11 mouse cellular contexts compared by ENCODE assay signal in the genomic region with DNA sequence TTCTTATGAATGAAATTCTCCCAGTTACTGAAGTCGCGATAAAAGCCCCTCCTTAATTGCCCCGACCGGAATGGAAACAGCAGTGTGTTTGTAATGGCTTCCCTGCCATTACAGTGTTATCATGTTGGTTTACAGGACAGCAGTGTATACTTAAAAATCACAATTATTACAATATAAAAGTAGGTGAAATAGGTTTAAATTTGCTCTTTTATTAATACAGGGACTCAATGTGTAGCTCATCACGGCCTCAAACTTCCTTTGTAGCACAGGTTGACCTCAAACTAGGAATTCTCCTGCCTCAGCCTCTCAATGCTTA. TPM values are rescaled to one million over a fixed set of nuclear protein-coding genes. Genes with fewer than 3 reads are reported as not detected.
DNase-seq lines count a peak whose midpoint lies in the region; ATAC-seq and TF ChIP-seq lines count a peak whose summit lies in the region.
"Had no signal": no experiment of that assay in that cellular context is flagged by ENCODE, and none has a peak within 500 bp of the region (broad histone marks: within the 10 kb centered on the region; RNA-seq: fewer than 3 reads in every experiment).

No protein-coding gene starts in this region.

- no peak for TF ChIP-seq CTCF in liver, postnatal 0 days (IDR thresholded peaks at IDR 0.05; ENCODE audit: low read depth)

- H3K9me3 ChIP-seq in forebrain, embryonic 14.5 days (replicated peaks; ENCODE audit: control insufficient read depth, low read length): no peaks in the 10 kb centered on the region
- no peaks in the 10 kb centered on the region; the same call in 1 of the 2 replicates for H3K9me3 ChIP-seq in forebrain, embryonic 10.5 days
- no peaks in the 10 kb centered on the region for H3K9me3 ChIP-seq in kidney, embryonic 16.5 days (ENCODE audit: low read length)
- H3K9me3 ChIP-seq in hindbrain, embryonic 14.5 days (ENCODE audit: control insufficient read depth, low read length): no peaks in the 10 kb centered on the region
- no peaks in the 10 kb centered on the region for H3K9me3 ChIP-seq in liver, postnatal 0 days (ENCODE audit: low read length)
- H3K9me3 ChIP-seq in midbrain, embryonic 14.5 days (ENCODE audit: control insufficient read depth, low read length): no peaks in the 10 kb centered on the region
- H3K9me3 ChIP-seq: midbrain, embryonic 13.5 days had no signal

- no peak overlapping the region; the same call in 1 of the 2 replicates for H3K4me2 ChIP-seq in forebrain, embryonic 14.5 days (ENCODE audit: low read length)
- peak overlapping the region; percentile 46 for H3K4me2 ChIP-seq in kidney, embryonic 16.5 days (replicated peaks; ENCODE audit: low read depth, low read length)
- peak overlapping the region; percentile 42; the same call in 1 of the 2 replicates for H3K4me2 ChIP-seq in hindbrain, embryonic 14.5 days (replicated peaks)
- peak overlapping the region; percentile 56 for H3K4me2 ChIP-seq in liver, postnatal 0 days (ENCODE audit: low read depth, low read length)
- no peak overlapping the region for H3K4me2 ChIP-seq in midbrain, embryonic 14.5 days (ENCODE audit: low read length)

- H3K36me3 ChIP-seq in forebrain, embryonic 14.5 days (ENCODE audit: control insufficient read depth, insufficient read depth, low read length): no peaks in the 10 kb centered on the region
- peaks cover 2% of the 10 kb centered on the region; the same call in 1 of the 2 replicates for H3K36me3 ChIP-seq in forebrain, embryonic 10.5 days (replicated peaks)
- no peaks in the 10 kb centered on the region for H3K36me3 ChIP-seq in kidney, embryonic 16.5 days (ENCODE audit: insufficient read depth, low read length)
- H3K36me3 ChIP-seq in hindbrain, embryonic 14.5 days (replicated peaks; ENCODE audit: control insufficient read depth, insufficient read depth): 0 out of 2 replicates have a peak, but pooled peaks cover under 1% of the 10 kb centered on the region
- no peaks in the 10 kb centered on the region for H3K36me3 ChIP-seq in liver, postnatal 0 days (replicated peaks; ENCODE audit: insufficient read depth, low read length)
- H3K36me3 ChIP-seq in midbrain, embryonic 14.5 days (ENCODE audit: control insufficient read depth, insufficient read depth, low read length): no peaks in the 10 kb centered on the region

- H3K4me1 ChIP-seq in forebrain, embryonic 14.5 days (ENCODE audit: control insufficient read depth, insufficient read depth, low read length): no peaks in the 10 kb centered on the region
- H3K4me1 ChIP-seq in forebrain, embryonic 10.5 days: peaks cover 19% of the 10 kb centered on the region
- H3K4me1 ChIP-seq in kidney, embryonic 16.5 days (ENCODE audit: insufficient read depth, low read length): peaks cover 12% of the 10 kb centered on the region
- H3K4me1 ChIP-seq in hindbrain, embryonic 14.5 days (replicated peaks; ENCODE audit: control insufficient read depth, insufficient read depth, low read length): no peaks in the 10 kb centered on the region
- 0 out of 2 replicates have a peak, but pooled peaks cover 8% of the 10 kb centered on the region for H3K4me1 ChIP-seq in liver, postnatal 0 days (ENCODE audit: insufficient read depth)
- H3K4me1 ChIP-seq in midbrain, embryonic 14.5 days (ENCODE audit: control insufficient read depth, insufficient read depth, low read length): 0 out of 2 replicates have a peak, but pooled peaks cover 3% of the 10 kb centered on the region

- no peak overlapping the region for H3K27ac ChIP-seq in forebrain, embryonic 14.5 days (ENCODE audit: low read depth, low read length)
- H3K27ac ChIP-seq in forebrain, embryonic 10.5 days: no peak overlapping the region
- H3K27ac ChIP-seq in kidney, embryonic 16.5 days (ENCODE audit: low read length): no peak overlapping the region
- no peak overlapping the region for H3K27ac ChIP-seq in hindbrain, embryonic 14.5 days
- no peak overlapping the region for H3K27ac ChIP-seq in liver, postnatal 0 days (ENCODE audit: low read depth)
- H3K27ac ChIP-seq in midbrain, embryonic 14.5 days (replicated peaks; ENCODE audit: low read depth, low read length): no peak overlapping the region

- H3K27me3 ChIP-seq in forebrain, embryonic 14.5 days (replicated peaks; ENCODE audit: control insufficient read depth, insufficient read depth, low read length): no peaks in the 10 kb centered on the region
- H3K27me3 ChIP-seq in forebrain, embryonic 10.5 days (ENCODE audit: poor library complexity, severe bottlenecking): peaks cover 28% of the 10 kb centered on the region
- H3K27me3 ChIP-seq in kidney, embryonic 16.5 days (ENCODE audit: insufficient read depth, low read length): no peaks in the 10 kb centered on the region
- H3K27me3 ChIP-seq in hindbrain, embryonic 14.5 days (ENCODE audit: control insufficient read depth, insufficient read depth, low read length): no peaks in the 10 kb centered on the region
- no peaks in the 10 kb centered on the region for H3K27me3 ChIP-seq in liver, postnatal 0 days (ENCODE audit: insufficient read depth, low read length)
- no peaks in the 10 kb centered on the region for H3K27me3 ChIP-seq in midbrain, embryonic 14.5 days (ENCODE audit: control insufficient read depth, insufficient read depth, low read length)

- no peak overlapping the region for H3K4me3 ChIP-seq in forebrain, embryonic 14.5 days (ENCODE audit: low read depth, low read length)
- H3K4me3 ChIP-seq in forebrain, embryonic 10.5 days: no peak overlapping the region
- H3K4me3 ChIP-seq in kidney, embryonic 16.5 days (ENCODE audit: low read length): no peak overlapping the region
- H3K4me3 ChIP-seq in hindbrain, embryonic 14.5 days (replicated peaks; ENCODE audit: low read length): no peak overlapping the region
- H3K4me3 ChIP-seq in liver, postnatal 0 days (ENCODE audit: low read depth, low read length): 0 out of 2 replicates have a peak overlapping the region, but pooled peaks have one; percentile 16
- H3K4me3 ChIP-seq in midbrain, embryonic 14.5 days (replicated peaks; ENCODE audit: low read depth, low read length): no peak overlapping the region

- no peak for DNase-seq in forebrain, embryonic 14.5 days (ENCODE audit: low spot score)
- DNase-seq in forebrain, embryonic 10.5 days (ENCODE audit: extremely low spot score, low spot score): no peak
- DNase-seq in kidney, postnatal 4 days: no peak
- DNase-seq in hindbrain, embryonic 14.5 days (ENCODE audit: low spot score): peak; percentile 24
- DNase-seq in liver, postnatal 0 days: no peak
- DNase-seq in adrenal gland, adult 2 months: no peak
- no peak for DNase-seq in midbrain, embryonic 14.5 days
- DNase-seq: cerebellum, adult 8-10 months; left cerebral cortex, postnatal 4 days had no signal

- TF ChIP-seq EP300 in liver, postnatal 0 days (IDR thresholded peaks at IDR 0.05; ENCODE audit: low read depth): no peak

- WGBS in forebrain, embryonic 14.5 days: 44% methylated on average over 5 of the region's 5 CpGs
- 58% methylated on average over 5 of the region's 5 CpGs for WGBS in forebrain, embryonic 10.5 days
- 42% methylated on average over 5 of the region's 5 CpGs for WGBS in kidney, embryonic 16.5 days
- WGBS in hindbrain, embryonic 14.5 days: 51% methylated on average over 5 of the region's 5 CpGs
- 29% methylated on average over 5 of the region's 5 CpGs for WGBS in liver, postnatal 0 days (ENCODE audit: insufficient replicate concordance)
- 57% methylated on average over 5 of the region's 5 CpGs for WGBS in midbrain, embryonic 14.5 days

- ATAC-seq in forebrain, embryonic 14.5 days: no peak
- no peak for ATAC-seq in kidney, embryonic 16.5 days (ENCODE audit: low FRiP score, low TSS enrichment)
- ATAC-seq in hindbrain, embryonic 14.5 days (ENCODE audit: low FRiP score): no peak
- ATAC-seq in liver, postnatal 0 days: no peak
- no peak for ATAC-seq in midbrain, embryonic 14.5 days (ENCODE audit: low FRiP score, low TSS enrichment)

- 0 out of 2 replicates have a peak overlapping the region, but pooled peaks have one; percentile 22 for H3K9ac ChIP-seq in forebrain, embryonic 14.5 days (ENCODE audit: low read length)
- H3K9ac ChIP-seq in kidney, embryonic 16.5 days (replicated peaks; ENCODE audit: low read length): no peak overlapping the region
- no peak overlapping the region for H3K9ac ChIP-seq in hindbrain, embryonic 14.5 days
- H3K9ac ChIP-seq in liver, postnatal 0 days (replicated peaks): no peak overlapping the region
- H3K9ac ChIP-seq in midbrain, embryonic 14.5 days (replicated peaks; ENCODE audit: low read length): no peak overlapping the region

RNA-seq across cellular contexts. Expression of gene 2410004B18Rik, which starts 13.0 kb away (rescaled TPM):
- polyA plus RNA-seq in forebrain, embryonic 14.5 days (2014; fragmentation: Nextera tagmentation; extraction: Ambion mirVana): 76.4 and 83.3 TPM in 2 replicates
- 49.0 and 51.5 TPM in 2 replicates for polyA plus RNA-seq in forebrain, embryonic 10.5 days (2016; fragmentation: Nextera tagmentation; extraction: Ambion mirVana)
- polyA plus RNA-seq in kidney, embryonic 16.5 days (2015; fragmentation: Nextera tagmentation; extraction: Ambion mirVana): 46.0 and 51.9 TPM in 2 replicates
- 79.7 and 86.5 TPM in 2 replicates for polyA plus RNA-seq in hindbrain, embryonic 14.5 days (2014; fragmentation: Nextera tagmentation; extraction: Ambion mirVana)
- 10.1 and 11.8 TPM in 2 replicates for polyA plus RNA-seq in liver, postnatal 0 days (2015; fragmentation: Nextera tagmentation; extraction: Ambion mirVana)
- total RNA-seq in adrenal gland, adult 2 months (2021): 10 to 100 TPM; 22.0 to 23.1 TPM
- polyA plus RNA-seq in adrenal gland, adult 2 months (2012; rRNA removed): 8.7 and 9.2 TPM in 2 replicates
- polyA plus RNA-seq in midbrain, embryonic 14.5 days (2014; fragmentation: Nextera tagmentation; extraction: Ambion mirVana): 76.6 and 85.3 TPM in 2 replicates

RNA-seq across cellular contexts. Expression of gene Bcl10, which starts 28.2 kb away (rescaled TPM):
- 41.7 and 50.4 TPM in 2 replicates for polyA plus RNA-seq in forebrain, embryonic 14.5 days (2014; fragmentation: Nextera tagmentation; extraction: Ambion mirVana)
- 46.5 and 46.8 TPM in 2 replicates for polyA plus RNA-seq in forebrain, embryonic 10.5 days (2016; fragmentation: Nextera tagmentation; extraction: Ambion mirVana)
- polyA plus RNA-seq in kidney, embryonic 16.5 days (2015; fragmentation: Nextera tagmentation; extraction: Ambion mirVana): 53.5 and 56.2 TPM in 2 replicates
- polyA plus RNA-seq in hindbrain, embryonic 14.5 days (2014; fragmentation: Nextera tagmentation; extraction: Ambion mirVana): 37.9 and 39.9 TPM in 2 replicates
- polyA plus RNA-seq in liver, postnatal 0 days (2015; fragmentation: Nextera tagmentation; extraction: Ambion mirVana): 20.9 and 22.9 TPM in 2 replicates
- 10 to 100 TPM; 20.7 to 23.9 TPM for total RNA-seq in adrenal gland, adult 2 months (2021)
- 3.6 and 4.1 TPM in 2 replicates for polyA plus RNA-seq in adrenal gland, adult 2 months (2012; rRNA removed)
- 34.3 and 42.3 TPM in 2 replicates for polyA plus RNA-seq in midbrain, embryonic 14.5 days (2014; fragmentation: Nextera tagmentation; extraction: Ambion mirVana)

RNA-seq across cellular contexts. Expression of gene Syde2, which starts 36.9 kb away (rescaled TPM):
- 0.52 and 0.67 TPM in 2 replicates for polyA plus RNA-seq in forebrain, embryonic 14.5 days (2014; fragmentation: Nextera tagmentation; extraction: Ambion mirVana)
- polyA plus RNA-seq in forebrain, embryonic 10.5 days (2016; fragmentation: Nextera tagmentation; extraction: Ambion mirVana): 1.2 and 1.5 TPM in 2 replicates
- 1.4 and 1.7 TPM in 2 replicates for polyA plus RNA-seq in kidney, embryonic 16.5 days (2015; fragmentation: Nextera tagmentation; extraction: Ambion mirVana)
- polyA plus RNA-seq in hindbrain, embryonic 14.5 days (2014; fragmentation: Nextera tagmentation; extraction: Ambion mirVana): 0.41 and 0.81 TPM in 2 replicates
- polyA plus RNA-seq in liver, postnatal 0 days (2015; fragmentation: Nextera tagmentation; extraction: Ambion mirVana): 0.47 and 0.70 TPM in 2 replicates
- 1 to 10 TPM; 4.2 to 6.8 TPM for total RNA-seq in adrenal gland, adult 2 months (2021)
- polyA plus RNA-seq in adrenal gland, adult 2 months (2012; rRNA removed): 4.2 and 5.0 TPM in 2 replicates
- 0.50 and 0.62 TPM in 2 replicates for polyA plus RNA-seq in midbrain, embryonic 14.5 days (2014; fragmentation: Nextera tagmentation; extraction: Ambion mirVana)

Comparison
In these comparisons a context has a peak if more than half of its experiments do, and no peak if none do; other contexts are left out.
1. H3K4me2 ChIP-seq: peak in kidney, embryonic 16.5 days (single experiment), hindbrain, embryonic 14.5 days (single experiment) and liver, postnatal 0 days (single experiment); none in forebrain, embryonic 14.5 days (single experiment) and midbrain, embryonic 14.5 days (single experiment).